Comparison of ENCODE assay signal across 14 mouse cellular contexts in genomic region chr6:134058886-134059551, GRCm38 (mm10). TPM values are rescaled to one million over a fixed set of nuclear protein-coding genes. Genes with fewer than 3 reads are reported as not detected.
DNase-seq lines count a peak whose midpoint lies in the region; ATAC-seq lines count a peak whose summit lies in the region.
"Had no signal": no experiment of that assay in that cellular context is flagged by ENCODE, and none has a peak within 500 bp of the region (broad histone marks: within the 10 kb centered on the region; RNA-seq: fewer than 3 reads in every experiment).

No protein-coding gene starts in this region.

- H3K4me1 ChIP-seq in heart, embryonic 13.5 days = peaks cover 87% of the 10 kb centered on the region
- peaks cover 31% of the 10 kb centered on the region for H3K4me1 ChIP-seq in midbrain, embryonic 12.5 days
- peaks cover 8% of the 10 kb centered on the region for H3K4me1 ChIP-seq in midbrain, embryonic 11.5 days (ENCODE audit: control insufficient read depth, insufficient read depth, low read length)
- H3K4me1 ChIP-seq in forebrain, embryonic 16.5 days (replicated peaks; ENCODE audit: control insufficient read depth, insufficient read depth, low read length) = peaks cover 22% of the 10 kb centered on the region
- H3K4me1 ChIP-seq in neural tube, embryonic 15.5 days = peaks cover 27% of the 10 kb centered on the region

- H3K27ac ChIP-seq in heart, embryonic 13.5 days (replicated peaks) = peak overlapping the region; percentile 8; the same call in 1 of the 2 replicates
- no peak overlapping the region for H3K27ac ChIP-seq in midbrain, embryonic 12.5 days (replicated peaks)
- no peak overlapping the region for H3K27ac ChIP-seq in midbrain, embryonic 11.5 days (ENCODE audit: low read depth, low read length)
- no peak overlapping the region for H3K27ac ChIP-seq in forebrain, embryonic 16.5 days (ENCODE audit: low read length)
- peak overlapping the region; percentile 25 for H3K27ac ChIP-seq in neural tube, embryonic 15.5 days (replicated peaks)
- H3K27ac ChIP-seq: lung, embryonic 15.5 days had no signal

- no peaks in the 10 kb centered on the region for H3K27me3 ChIP-seq in heart, embryonic 13.5 days (replicated peaks)
- no peaks in the 10 kb centered on the region for H3K27me3 ChIP-seq in midbrain, embryonic 12.5 days
- H3K27me3 ChIP-seq in midbrain, embryonic 11.5 days (ENCODE audit: control insufficient read depth, insufficient read depth, low read length) = no peaks in the 10 kb centered on the region
- no peaks in the 10 kb centered on the region for H3K27me3 ChIP-seq in forebrain, embryonic 16.5 days (replicated peaks; ENCODE audit: control insufficient read depth, insufficient read depth, low read length)
- no peaks in the 10 kb centered on the region for H3K27me3 ChIP-seq in neural tube, embryonic 15.5 days (replicated peaks)
- H3K27me3 ChIP-seq: lung, embryonic 15.5 days had no signal

- H3K4me2 ChIP-seq in heart, embryonic 13.5 days = no peak overlapping the region
- H3K4me2 ChIP-seq in midbrain, embryonic 12.5 days (replicated peaks) = no peak overlapping the region
- no peak overlapping the region for H3K4me2 ChIP-seq in midbrain, embryonic 11.5 days
- H3K4me2 ChIP-seq in forebrain, embryonic 16.5 days (ENCODE audit: low read length) = no peak overlapping the region
- no peak overlapping the region; the same call in 1 of the 2 replicates for H3K4me2 ChIP-seq in neural tube, embryonic 15.5 days
- H3K4me2 ChIP-seq: liver, embryonic 11.5 days; lung, embryonic 15.5 days had no signal

- DNase-seq in heart, postnatal 36 days = no peak
- no peak for DNase-seq in midbrain, embryonic 11.5 days (ENCODE audit: low spot score, missing footprints)
- DNase-seq in urinary bladder, adult 18-20 months (ENCODE audit: low spot score in 2 of 2) = no peak
- DNase-seq in ovary, adult 18-20 months (ENCODE audit: low spot score) = no peak
- DNase-seq: B cell, adult 2 months; cerebellum, postnatal 10 days; gastrocnemius, postnatal 25 days; kidney, adult 8-10 months had no signal

- 69% methylated on average over 10 of the region's 10 CpGs for WGBS in heart, embryonic 13.5 days
- 73% methylated on average over 10 of the region's 10 CpGs for WGBS in midbrain, embryonic 12.5 days
- 78% methylated on average over 10 of the region's 10 CpGs for WGBS in midbrain, embryonic 11.5 days
- 26% methylated on average over 10 of the region's 10 CpGs for WGBS in forebrain, embryonic 16.5 days
- WGBS in neural tube, embryonic 15.5 days = 31% methylated on average over 10 of the region's 10 CpGs

- H3K4me3 ChIP-seq in heart, embryonic 13.5 days = no peak overlapping the region
- H3K4me3 ChIP-seq in midbrain, embryonic 12.5 days = no peak overlapping the region
- no peak overlapping the region for H3K4me3 ChIP-seq in midbrain, embryonic 11.5 days (ENCODE audit: low read depth, low read length)
- H3K4me3 ChIP-seq in forebrain, embryonic 16.5 days (replicated peaks; ENCODE audit: low read length) = no peak overlapping the region
- no peak overlapping the region for H3K4me3 ChIP-seq in neural tube, embryonic 15.5 days (replicated peaks)
- H3K4me3 ChIP-seq: lung, embryonic 15.5 days had no signal

- intact Hi-C loops in heart, postnatal 36 days (cut with DNase I) = no loop called here

- 0 out of 2 replicates have a peak overlapping the region, but pooled peaks have one; percentile 40 for H3K9ac ChIP-seq in heart, embryonic 13.5 days
- H3K9ac ChIP-seq in midbrain, embryonic 12.5 days (replicated peaks) = no peak overlapping the region
- H3K9ac ChIP-seq in midbrain, embryonic 11.5 days (ENCODE audit: low read length) = no peak overlapping the region
- 0 out of 2 replicates have a peak overlapping the region, but pooled peaks have one; percentile 7 for H3K9ac ChIP-seq in forebrain, embryonic 16.5 days (replicated peaks; ENCODE audit: low read depth, low read length)
- no peak overlapping the region for H3K9ac ChIP-seq in neural tube, embryonic 15.5 days (replicated peaks)
- H3K9ac ChIP-seq: lung, embryonic 15.5 days had no signal

- peaks cover 15% of the 10 kb centered on the region; the same call in 1 of the 2 replicates for H3K36me3 ChIP-seq in heart, embryonic 13.5 days
- no peaks in the 10 kb centered on the region for H3K36me3 ChIP-seq in midbrain, embryonic 12.5 days
- no peaks in the 10 kb centered on the region for H3K36me3 ChIP-seq in midbrain, embryonic 11.5 days (ENCODE audit: control insufficient read depth, insufficient read depth, low read length)
- no peaks in the 10 kb centered on the region for H3K36me3 ChIP-seq in forebrain, embryonic 16.5 days (ENCODE audit: control insufficient read depth, insufficient read depth)
- no peaks in the 10 kb centered on the region for H3K36me3 ChIP-seq in neural tube, embryonic 15.5 days
- H3K36me3 ChIP-seq: lung, embryonic 15.5 days had no signal

- no peak for ATAC-seq in heart, embryonic 13.5 days (ENCODE audit: extremely low read depth, insufficient number of reproducible peaks, low FRiP score, low TSS enrichment)
- peak; percentile 44; the same call in 1 of the 2 replicates for ATAC-seq in midbrain, embryonic 12.5 days (ENCODE audit: low FRiP score, low read depth)
- no peak for ATAC-seq in midbrain, embryonic 11.5 days (ENCODE audit: low FRiP score)
- peak; percentile 54 for ATAC-seq in forebrain, embryonic 16.5 days
- ATAC-seq in neural tube, embryonic 15.5 days (ENCODE audit: low FRiP score) = peak; percentile 67

- H3K9me3 ChIP-seq in heart, embryonic 13.5 days = no peaks in the 10 kb centered on the region
- H3K9me3 ChIP-seq in midbrain, embryonic 12.5 days = no peaks in the 10 kb centered on the region
- no peaks in the 10 kb centered on the region for H3K9me3 ChIP-seq in midbrain, embryonic 11.5 days (ENCODE audit: control insufficient read depth, low read length)
- no peaks in the 10 kb centered on the region for H3K9me3 ChIP-seq in forebrain, embryonic 16.5 days (ENCODE audit: control insufficient read depth, low read length)
- H3K9me3 ChIP-seq in neural tube, embryonic 15.5 days (replicated peaks) = no peaks in the 10 kb centered on the region
- H3K9me3 ChIP-seq: lung, embryonic 15.5 days had no signal

RNA-seq across cellular contexts. Expression of gene Etv6, which starts 23.5 kb away (rescaled TPM):
- polyA plus RNA-seq in heart, embryonic 13.5 days (2015; fragmentation: Nextera tagmentation; extraction: Ambion mirVana) = 12.5 and 12.8 TPM in 2 replicates
- 10 to 100 TPM; 11.5 to 15.0 TPM for total RNA-seq in heart, postnatal 36 days (2021)
- polyA plus RNA-seq in midbrain, embryonic 12.5 days (2016; fragmentation: Nextera tagmentation; extraction: Ambion mirVana) = 13.5 and 13.9 TPM in 2 replicates
- polyA plus RNA-seq in midbrain, embryonic 11.5 days (2014; fragmentation: Nextera tagmentation; extraction: Ambion mirVana) = 14.0 and 15.1 TPM in 2 replicates
- 5.2 and 5.8 TPM in 2 replicates for polyA plus RNA-seq in forebrain, embryonic 16.5 days (2015; fragmentation: Nextera tagmentation; extraction: Ambion mirVana)
- 5.8 and 9.1 TPM in 2 replicates for polyA plus RNA-seq in neural tube, embryonic 15.5 days (2015; fragmentation: Nextera tagmentation; extraction: Ambion mirVana)

Comparison
In these comparisons a context has a peak if more than half of its experiments do, and no peak if none do; other contexts are left out.
1. ATAC-seq: peak in midbrain, embryonic 12.5 days (single experiment), forebrain, embryonic 16.5 days (single experiment) and neural tube, embryonic 15.5 days (single experiment); none in heart, embryonic 13.5 days (single experiment) and midbrain, embryonic 11.5 days (single experiment).
2. H3K27ac ChIP-seq: peak in heart, embryonic 13.5 days (single experiment) and neural tube, embryonic 15.5 days (single experiment); none in midbrain, embryonic 12.5 days (single experiment), midbrain, embryonic 11.5 days (single experiment) and forebrain, embryonic 16.5 days (single experiment).
3. H3K9ac ChIP-seq: peak in heart, embryonic 13.5 days (single experiment) and forebrain, embryonic 16.5 days (single experiment); none in midbrain, embryonic 12.5 days (single experiment), midbrain, embryonic 11.5 days (single experiment) and neural tube, embryonic 15.5 days (single experiment).